Mouse (Mus musculus) 416B (cell line): ENCODE measurements around the gene Tmem52b.

Source experiments
- DNase-seq: peaks from one replicate; pipeline ENCODE4 v3.0.0; 2011; ENCODE audit warnings: low read depth

The Tmem52b gene

DNA sequence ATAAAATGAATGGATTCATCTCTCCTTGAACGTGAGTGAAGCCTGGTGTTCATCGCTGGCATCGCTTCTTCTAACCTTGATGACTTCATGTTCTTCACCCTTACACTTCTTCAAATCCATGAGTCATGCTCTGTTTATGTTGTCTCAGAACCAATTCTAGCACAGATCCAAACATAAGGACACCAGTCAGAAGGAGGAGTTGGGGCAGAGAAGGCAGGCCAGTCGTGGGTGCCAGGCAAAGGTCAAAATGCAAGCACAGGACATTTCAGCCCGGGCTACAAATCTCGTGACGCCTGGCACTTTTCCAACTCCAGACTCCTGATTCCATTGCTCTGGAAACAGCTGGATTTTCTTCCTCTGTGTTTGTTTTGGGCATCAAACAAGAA is 20.2 kb downstream of the Tmem52b start:
- DNase-seq = peak; percentile 72

GRCm38 (mm10) chr6:129532942-129533860 is 20.8 kb downstream of the Tmem52b start, which contains the start of gene Gabarapl1:
Gabarapl1 (plus strand) TSS chr6:129533160.
- DNase-seq = peak; percentile 79

DNA sequence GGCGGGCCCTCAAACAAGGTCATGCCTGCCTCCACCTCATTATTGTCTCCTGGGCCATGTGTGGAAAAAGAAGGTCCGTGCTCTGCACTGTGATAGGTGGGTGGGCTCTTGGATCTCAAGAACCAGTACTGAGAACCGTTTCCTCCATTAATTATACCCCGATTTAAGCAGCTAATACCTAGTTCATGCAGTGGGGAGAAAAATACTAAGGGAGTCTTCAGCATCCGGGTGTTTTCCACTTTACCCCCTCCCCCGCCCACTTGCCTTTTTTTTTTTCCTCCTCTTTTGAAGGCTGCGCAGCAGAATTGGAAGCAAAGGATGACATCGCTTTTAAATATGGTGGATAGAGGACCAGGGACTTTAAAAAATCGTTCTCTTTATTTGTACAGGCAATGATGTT is 21.7 kb downstream of the Tmem52b start:
- DNase-seq = peak; percentile 71

- DNase-seq = no peak
These were observed 22.4 kb downstream of the Tmem52b start for GRCm38 (mm10) chr6:129534627-129535190.

GRCm38 (mm10) chr6:129535723-129536122 is 23.4 kb downstream of the Tmem52b start:
- DNase-seq = peak; percentile 57

GRCm38 (mm10) chr6:129538555-129538954 is 26.2 kb downstream of the Tmem52b start:
- no peak for DNase-seq

GRCm38 (mm10) chr6:129541931-129542330 is 29.6 kb downstream of the Tmem52b start:
- DNase-seq = no peak

DNA sequence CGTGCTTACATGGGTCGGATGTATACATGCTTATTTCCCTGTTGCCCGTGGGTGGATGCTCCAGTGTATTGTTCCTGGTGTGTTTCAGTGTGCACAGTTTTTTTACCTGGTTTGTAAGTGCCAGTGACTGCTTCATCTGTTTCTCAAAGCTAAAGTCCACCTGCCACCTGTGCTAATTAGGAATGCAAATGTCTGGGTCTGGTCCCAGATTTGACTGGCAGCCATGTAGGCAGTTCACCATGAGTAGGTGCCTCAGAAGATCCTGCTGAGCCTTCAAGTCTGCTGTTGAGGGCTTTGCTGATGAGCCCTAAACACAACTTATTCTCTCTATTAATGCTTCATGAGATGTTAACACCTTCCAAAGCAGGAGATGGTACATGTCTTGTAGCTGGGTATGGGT is 30.2 kb downstream of the Tmem52b start:
- no peak for DNase-seq

GRCm38 (mm10) chr6:129543709-129544606 is 31.6 kb downstream of the Tmem52b start:
- DNase-seq = peak; percentile 65

DNA sequence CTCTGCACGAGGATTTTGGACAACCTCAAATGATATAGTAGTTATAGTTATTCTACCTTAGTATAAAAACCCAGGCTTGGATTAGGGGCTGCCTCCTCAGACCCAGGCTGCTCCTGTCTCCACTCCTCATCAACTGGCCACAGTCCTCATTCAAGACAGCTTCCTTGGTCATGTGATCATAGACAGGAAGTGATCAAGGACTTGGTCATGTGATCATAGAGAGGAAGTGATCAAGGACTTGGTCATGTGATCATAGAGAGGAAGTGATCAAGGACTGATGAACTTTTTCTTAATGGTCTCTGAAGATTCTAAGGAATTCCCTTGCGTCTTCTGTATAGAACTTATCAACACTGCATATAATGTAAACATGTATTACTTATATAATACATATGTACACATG is 34.9 kb downstream of the Tmem52b start:
- DNase-seq = no peak

- DNase-seq = peak; percentile 54
These were observed 35.7 kb downstream of the Tmem52b start for GRCm38 (mm10) chr6:129548009-129548408.

DNA sequence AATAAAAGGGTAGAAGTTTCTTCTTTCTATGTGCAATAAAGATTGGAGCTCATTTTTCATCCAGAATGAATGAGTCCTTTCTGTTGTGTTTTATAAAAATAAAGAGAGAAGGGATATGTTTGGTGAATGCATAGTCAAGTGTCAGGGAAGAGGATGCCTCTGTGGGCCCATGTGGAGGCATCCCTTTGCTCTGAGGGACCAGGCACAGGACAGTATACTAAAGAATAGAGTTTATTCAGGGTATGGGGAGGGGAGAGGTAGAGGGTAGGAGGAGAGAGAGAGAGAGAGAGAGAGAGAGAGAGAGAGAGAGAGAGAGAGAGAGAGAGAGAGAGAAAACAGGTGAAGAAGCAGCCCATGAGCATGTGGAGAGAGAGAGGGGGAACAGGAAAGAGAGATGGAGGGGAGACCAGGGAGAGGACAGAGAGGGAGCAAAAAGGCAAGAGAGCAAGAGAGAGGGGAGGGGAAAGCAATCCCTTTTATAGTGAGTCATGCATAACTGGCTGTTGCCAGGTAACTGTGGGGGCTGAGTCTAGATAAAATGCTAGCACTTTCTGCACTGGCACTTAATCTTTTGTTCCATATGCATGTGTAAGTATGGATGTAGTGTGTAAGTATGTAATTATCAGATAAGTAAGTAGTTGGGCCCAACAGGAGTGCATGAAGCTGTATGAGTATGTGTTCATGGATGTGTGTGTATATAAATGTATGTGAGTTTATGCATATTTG is 45.1 kb downstream of the Tmem52b start:
- no peak for DNase-seq

DNA sequence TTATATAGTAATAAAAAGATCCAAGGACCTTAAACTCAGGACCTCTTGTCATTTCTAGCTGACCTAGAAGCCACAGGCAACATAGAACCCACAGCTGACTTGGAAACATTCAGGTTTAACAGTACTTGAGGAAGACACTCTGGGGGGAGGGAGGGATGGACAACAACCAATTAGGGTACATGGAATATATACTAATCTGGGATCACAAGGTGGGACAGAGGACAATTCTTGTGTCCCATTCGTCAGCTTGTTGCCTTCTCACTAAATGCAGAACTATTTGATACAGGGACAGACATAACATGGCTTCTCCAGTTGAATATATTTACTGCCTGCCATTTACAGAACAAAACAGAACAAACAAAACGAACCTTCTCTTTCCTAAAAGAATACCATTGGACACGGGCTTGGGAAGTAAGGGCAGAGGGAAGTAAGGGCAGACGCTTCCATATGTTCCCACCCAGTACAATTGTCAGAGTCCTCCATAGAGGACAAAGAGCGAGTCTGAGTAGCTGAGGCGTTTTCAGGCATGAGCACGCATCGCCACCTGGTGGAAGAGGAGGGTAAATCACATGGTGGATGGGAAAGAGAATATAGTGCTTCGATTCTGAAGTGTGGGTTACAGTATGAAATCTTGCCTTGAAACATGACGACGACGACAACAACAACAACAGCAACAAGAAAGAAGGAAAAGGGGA is 46.7 kb downstream of the Tmem52b start:
- peak; percentile 77 for DNase-seq

DNA sequence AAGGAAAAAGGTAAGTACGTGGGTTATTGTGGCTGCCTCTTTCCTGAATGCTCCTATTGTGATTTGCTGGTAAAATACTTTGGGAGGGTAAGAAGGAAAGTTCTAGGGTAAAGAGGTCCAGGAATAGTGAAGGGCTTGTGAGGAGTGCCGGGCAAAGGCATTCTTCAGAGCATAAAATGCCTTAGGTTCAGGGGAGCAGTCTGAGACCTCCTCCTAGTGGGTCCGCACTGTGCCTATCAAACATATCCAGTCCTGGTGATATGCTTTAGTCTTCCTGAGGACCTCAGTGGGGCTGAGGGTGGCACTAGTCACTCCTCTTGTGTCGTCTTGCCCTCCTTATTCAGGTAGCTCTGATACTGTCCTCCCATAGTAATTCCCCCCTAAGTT is 47.3 kb downstream of the Tmem52b start:
- no peak for DNase-seq

GRCm38 (mm10) chr6:129565257-129565656 is 52.9 kb downstream of the Tmem52b start:
- no peak for DNase-seq
